Mouse (Mus musculus) cerebellum, adult 11-12 months (tissue): ENCODE measurements around the gene Gin1.

ENCODE experiments used
- DNase-seq: peaks from one replicate; pipeline ENCODE4 v3.0.0; 2022

Gin1 gene

GRCm38 (mm10) chr1:97788490-97788889, 18.5 kb downstream of the Gin1 start:
- no peak for DNase-seq

- DNase-seq, result no peak
Measured at GRCm38 (mm10) chr1:97794110-97794509, 24.1 kb downstream of the Gin1 start.

GRCm38 (mm10) chr1:97795936-97796335, 26.0 kb downstream of the Gin1 start:
- DNase-seq, result no peak

- no peak for DNase-seq
Measured at GRCm38 (mm10) chr1:97802207-97802902, 32.4 kb downstream of the Gin1 start.

GRCm38 (mm10) chr1:97804520-97804919, 34.5 kb downstream of the Gin1 start:
- no peak for DNase-seq

GRCm38 (mm10) chr1:97809255-97809912, 39.4 kb downstream of the Gin1 start:
- DNase-seq, result no peak

GRCm38 (mm10) chr1:97821282-97821681, 51.3 kb downstream of the Gin1 start:
- DNase-seq, result no peak

GRCm38 (mm10) chr1:97822203-97822602, 52.2 kb downstream of the Gin1 start:
- DNase-seq, result no peak

- DNase-seq, result no peak
Measured at GRCm38 (mm10) chr1:97822904-97823303, 52.9 kb downstream of the Gin1 start.

GRCm38 (mm10) chr1:97827566-97827965, 57.6 kb downstream of the Gin1 start:
- no peak for DNase-seq

- no peak for DNase-seq
Measured at GRCm38 (mm10) chr1:97828087-97828486, 58.1 kb downstream of the Gin1 start.

- no peak for DNase-seq
Measured at GRCm38 (mm10) chr1:97833466-97834353, 63.7 kb downstream of the Gin1 start.

- no peak for DNase-seq
Measured at GRCm38 (mm10) chr1:97834354-97834822, 64.4 kb downstream of the Gin1 start.
